Mouse (Mus musculus): ENCODE data around the gene Hhat. TPM values are rescaled to one million over a fixed set of nuclear protein-coding genes. Genes with fewer than 3 reads are reported as not detected.

Gene Hhat
- polyA plus RNA-seq, 1 experiment from 2014 or later, result 3.5 TPM

GRCm38 (mm10) chr1:192789111-192789522, 18.1 kb upstream of the Hhat start:
- Histone ChIP-seq H3K9me3 (replicated peaks; ENCODE audit: control insufficient read depth, low read length) (no peaks in the 10 kb centered on the region), H3K9ac (ENCODE audit: low read length) (no peak overlapping the region), H3K4me1 (ENCODE audit: control insufficient read depth, insufficient read depth, low read length) (peaks cover 7% of the 10 kb centered on the region; the same call in 1 of the 2 replicates), H3K27me3 (replicated peaks; ENCODE audit: control insufficient read depth, insufficient read depth, low read length) (no peaks in the 10 kb centered on the region), H3K27ac (ENCODE audit: low read depth, low read length) (no peak overlapping the region), H3K36me3 (ENCODE audit: control insufficient read depth, insufficient read depth, low read length) (no peaks in the 10 kb centered on the region), H3K4me3 (ENCODE audit: low read depth, low read length) (no peak overlapping the region), H3K4me2 (ENCODE audit: low read length) (no peak overlapping the region)
- peak; percentile 73 for DNase-seq (ENCODE audit: low spot score)
- WGBS, result 72% methylated on average over 10 of the region's 10 CpGs
- peak; percentile 59; the same call in 1 of the 2 replicates for ATAC-seq

DNA sequence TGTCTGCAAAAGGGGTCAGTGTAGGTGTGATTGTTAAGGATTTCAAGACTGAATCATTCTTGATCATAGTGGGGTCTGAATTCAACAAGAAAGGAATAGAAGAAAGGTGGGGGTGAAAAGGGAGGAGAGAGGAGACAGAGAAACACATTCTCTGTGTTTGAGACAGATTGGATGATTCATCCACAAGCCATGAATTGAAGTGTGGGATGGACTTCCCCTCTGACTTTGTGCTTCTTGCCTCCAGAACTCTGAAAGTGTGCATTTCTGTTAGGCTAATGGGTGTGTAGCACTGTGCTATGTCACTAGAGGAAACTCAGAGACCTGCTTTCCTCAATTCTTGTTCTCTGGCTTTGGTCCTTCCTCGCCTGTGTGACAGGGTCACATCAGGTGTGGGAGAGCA, 15.2 kb upstream of the Hhat start:
- ATAC-seq, result no peak
- H3K27ac ChIP-seq (ENCODE audit: low read depth, low read length), result no peak overlapping the region
- no peaks in the 10 kb centered on the region for H3K27me3 ChIP-seq (replicated peaks; ENCODE audit: control insufficient read depth, insufficient read depth, low read length)
- H3K9me3 ChIP-seq (replicated peaks; ENCODE audit: control insufficient read depth, low read length), result no peaks in the 10 kb centered on the region
- no peaks in the 10 kb centered on the region for H3K36me3 ChIP-seq (ENCODE audit: control insufficient read depth, insufficient read depth, low read length)
- no peak overlapping the region for H3K4me2 ChIP-seq (ENCODE audit: low read length)
- WGBS, result 82% methylated on average over 1 of the region's 1 CpGs
- H3K4me3 ChIP-seq (ENCODE audit: low read depth, low read length), result no peak overlapping the region
- H3K9ac ChIP-seq (ENCODE audit: low read length), result no peak overlapping the region
- DNase-seq (ENCODE audit: low spot score), result no peak
- H3K4me1 ChIP-seq (ENCODE audit: control insufficient read depth, insufficient read depth, low read length), result 0 out of 2 replicates have a peak, but pooled peaks cover 3% of the 10 kb centered on the region

DNA sequence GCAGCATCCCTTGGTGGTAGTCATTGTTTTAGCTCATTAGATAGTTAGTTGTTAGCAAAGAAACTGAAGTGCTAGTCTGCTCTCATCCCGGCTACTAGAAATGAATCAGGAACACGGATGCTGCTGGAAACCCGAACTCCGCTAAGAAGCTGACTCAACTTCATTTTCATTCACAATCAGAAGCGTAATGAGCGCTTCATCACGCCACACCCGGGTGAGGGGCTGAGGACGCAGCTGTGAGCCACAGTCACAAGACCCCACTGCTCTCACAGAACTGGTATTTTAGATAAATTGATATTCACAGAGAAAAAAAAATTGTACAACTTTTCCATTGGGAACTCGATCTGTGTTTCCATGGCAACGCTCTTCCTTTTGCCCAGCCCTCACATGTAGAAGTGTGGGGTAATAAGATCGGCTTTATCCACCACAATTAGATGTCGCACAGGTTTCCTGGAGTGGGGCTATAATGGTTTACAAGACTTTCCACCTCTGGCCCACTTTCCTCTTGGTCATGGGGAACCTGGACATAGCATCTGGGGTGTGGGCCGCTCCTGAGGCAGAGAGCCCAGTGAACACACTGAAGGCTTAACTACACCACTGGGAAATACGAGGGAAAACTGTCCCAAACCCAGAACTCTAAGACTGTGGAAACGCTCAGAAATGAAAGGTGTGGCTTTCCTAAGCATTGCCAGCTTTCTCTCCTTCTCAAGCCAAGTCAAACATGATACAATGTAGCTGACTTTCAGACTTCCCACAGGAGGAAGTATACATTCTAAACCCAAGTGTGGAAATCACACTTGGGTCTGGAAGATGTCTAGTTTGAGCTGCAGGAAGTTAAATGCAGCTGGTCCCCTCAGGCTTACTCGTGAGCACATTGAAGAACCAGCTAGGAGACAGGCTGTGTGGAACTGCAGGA, 14.3 kb upstream of the Hhat start:
- Histone ChIP-seq H3K36me3 (ENCODE audit: control insufficient read depth, insufficient read depth, low read length) (no peaks in the 10 kb centered on the region), H3K27ac (ENCODE audit: low read depth, low read length) (no peak overlapping the region), H3K4me2 (ENCODE audit: low read length) (no peak overlapping the region), H3K9me3 (replicated peaks; ENCODE audit: control insufficient read depth, low read length) (no peaks in the 10 kb centered on the region), H3K9ac (ENCODE audit: low read length) (no peak overlapping the region), H3K4me1 (ENCODE audit: control insufficient read depth, insufficient read depth, low read length) (0 out of 2 replicates have a peak, but pooled peaks cover 3% of the 10 kb centered on the region), H3K27me3 (replicated peaks; ENCODE audit: control insufficient read depth, insufficient read depth, low read length) (no peaks in the 10 kb centered on the region), H3K4me3 (ENCODE audit: low read depth, low read length) (no peak overlapping the region)
- 66% methylated on average over 17 of the region's 17 CpGs for WGBS
- peak; percentile 29; the same call in 1 of the 2 replicates for ATAC-seq
- DNase-seq (ENCODE audit: low spot score), result peak; percentile 45

- Histone ChIP-seq H3K9me3 (replicated peaks; ENCODE audit: control insufficient read depth, low read length) (no peaks in the 10 kb centered on the region), H3K36me3 (ENCODE audit: control insufficient read depth, insufficient read depth, low read length) (no peaks in the 10 kb centered on the region), H3K4me1 (ENCODE audit: control insufficient read depth, insufficient read depth, low read length) (0 out of 2 replicates have a peak, but pooled peaks cover 3% of the 10 kb centered on the region), H3K27me3 (replicated peaks; ENCODE audit: control insufficient read depth, insufficient read depth, low read length) (no peaks in the 10 kb centered on the region), H3K4me3 (ENCODE audit: low read depth, low read length) (no peak overlapping the region), H3K9ac (ENCODE audit: low read length) (no peak overlapping the region), H3K4me2 (ENCODE audit: low read length) (no peak overlapping the region), H3K27ac (ENCODE audit: low read depth, low read length) (no peak overlapping the region)
- DNase-seq (ENCODE audit: low spot score), result peak; percentile 83
- 34% methylated on average over 4 of the region's 4 CpGs for WGBS
- ATAC-seq, result peak; percentile 84
Observed at GRCm38 (mm10) chr1:192784374-192784773, 13.4 kb upstream of the Hhat start.

- Histone ChIP-seq H3K9ac (ENCODE audit: low read length) (no peak overlapping the region), H3K4me2 (ENCODE audit: low read length) (no peak overlapping the region), H3K27me3 (replicated peaks; ENCODE audit: control insufficient read depth, insufficient read depth, low read length) (no peaks in the 10 kb centered on the region), H3K36me3 (ENCODE audit: control insufficient read depth, insufficient read depth, low read length) (no peaks in the 10 kb centered on the region), H3K27ac (ENCODE audit: low read depth, low read length) (no peak overlapping the region), H3K4me3 (ENCODE audit: low read depth, low read length) (no peak overlapping the region), H3K4me1 (ENCODE audit: control insufficient read depth, insufficient read depth, low read length) (0 out of 2 replicates have a peak, but pooled peaks cover 3% of the 10 kb centered on the region), H3K9me3 (replicated peaks; ENCODE audit: control insufficient read depth, low read length) (no peaks in the 10 kb centered on the region)
- ATAC-seq (no peak), DNase-seq (ENCODE audit: low spot score) (no peak)
Observed at GRCm38 (mm10) chr1:192781256-192781655, 10.2 kb upstream of the Hhat start.

DNA sequence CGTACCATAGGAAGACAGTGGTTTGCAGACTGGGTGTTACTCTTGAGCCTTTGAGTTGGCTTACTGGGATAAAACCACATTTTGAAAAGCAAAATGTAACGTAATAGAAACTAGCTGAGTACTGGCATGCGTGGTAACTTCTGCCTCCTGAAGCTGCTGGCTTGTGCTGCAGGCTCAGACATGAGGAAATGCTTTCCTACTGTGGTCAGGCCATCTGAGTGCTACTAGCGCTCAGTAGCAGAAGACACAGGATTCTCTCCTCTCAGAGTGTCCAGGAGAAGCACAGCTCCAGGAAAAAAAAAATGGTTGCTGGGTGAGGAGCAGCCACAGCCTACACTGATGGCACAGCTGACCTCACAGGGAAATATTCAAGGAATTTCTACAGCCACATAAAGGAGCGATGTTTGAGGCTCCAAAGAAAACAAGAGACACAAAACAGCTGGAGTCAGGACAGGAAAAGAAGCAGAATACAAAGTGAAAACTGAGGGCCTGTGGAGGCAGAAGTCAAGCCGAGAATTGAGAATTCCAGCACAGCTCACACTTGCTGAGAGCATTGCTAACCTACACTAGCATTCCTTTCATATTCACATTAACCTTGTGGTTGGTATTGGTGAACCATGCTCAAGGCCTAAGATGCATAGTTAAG, 8.0 kb upstream of the Hhat start:
- no peak overlapping the region for H3K4me3 ChIP-seq (ENCODE audit: low read depth, low read length)
- no peak for ATAC-seq
- H3K27ac ChIP-seq (ENCODE audit: low read depth, low read length), result no peak overlapping the region
- no peak overlapping the region for H3K9ac ChIP-seq (ENCODE audit: low read length)
- no peaks in the 10 kb centered on the region for H3K4me1 ChIP-seq (ENCODE audit: control insufficient read depth, insufficient read depth, low read length)
- WGBS, result 63% methylated on average over 6 of the region's 6 CpGs
- no peaks in the 10 kb centered on the region for H3K9me3 ChIP-seq (replicated peaks; ENCODE audit: control insufficient read depth, low read length)
- no peak overlapping the region for H3K4me2 ChIP-seq (ENCODE audit: low read length)
- H3K27me3 ChIP-seq (replicated peaks; ENCODE audit: control insufficient read depth, insufficient read depth, low read length), result no peaks in the 10 kb centered on the region
- no peak for DNase-seq (ENCODE audit: low spot score)
- H3K36me3 ChIP-seq (ENCODE audit: control insufficient read depth, insufficient read depth, low read length), result no peaks in the 10 kb centered on the region

DNA sequence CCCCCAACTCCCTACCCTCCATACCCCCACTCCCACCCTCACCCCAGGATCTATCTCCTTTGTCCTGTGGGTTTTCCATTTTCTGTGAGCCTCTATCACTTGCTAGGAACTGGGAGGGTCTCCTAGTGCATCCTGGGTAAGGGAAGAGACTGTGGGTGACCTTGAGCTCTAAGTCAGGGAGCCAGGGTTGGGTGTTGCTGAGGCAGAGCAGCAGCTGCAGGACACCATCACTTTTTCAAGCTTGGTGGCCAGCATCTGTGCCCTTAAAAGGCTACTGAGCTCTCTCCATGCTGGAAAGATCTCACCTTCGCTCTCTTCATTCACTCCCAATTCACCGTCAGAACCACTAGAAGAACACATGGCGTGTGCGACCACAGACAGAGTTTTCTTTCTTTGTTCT, 7.2 kb upstream of the Hhat start:
- Histone ChIP-seq H3K4me3 (ENCODE audit: low read depth, low read length) (no peak overlapping the region), H3K27me3 (replicated peaks; ENCODE audit: control insufficient read depth, insufficient read depth, low read length) (no peaks in the 10 kb centered on the region), H3K9ac (ENCODE audit: low read length) (no peak overlapping the region), H3K27ac (ENCODE audit: low read depth, low read length) (no peak overlapping the region), H3K9me3 (replicated peaks; ENCODE audit: control insufficient read depth, low read length) (no peaks in the 10 kb centered on the region), H3K4me1 (ENCODE audit: control insufficient read depth, insufficient read depth, low read length) (no peaks in the 10 kb centered on the region), H3K36me3 (ENCODE audit: control insufficient read depth, insufficient read depth, low read length) (no peaks in the 10 kb centered on the region), H3K4me2 (ENCODE audit: low read length) (no peak overlapping the region)
- DNase-seq (ENCODE audit: low spot score), result no peak
- ATAC-seq, result no peak
- 96% methylated on average over 4 of the region's 4 CpGs for whole genome bisulfite sequencing

DNA sequence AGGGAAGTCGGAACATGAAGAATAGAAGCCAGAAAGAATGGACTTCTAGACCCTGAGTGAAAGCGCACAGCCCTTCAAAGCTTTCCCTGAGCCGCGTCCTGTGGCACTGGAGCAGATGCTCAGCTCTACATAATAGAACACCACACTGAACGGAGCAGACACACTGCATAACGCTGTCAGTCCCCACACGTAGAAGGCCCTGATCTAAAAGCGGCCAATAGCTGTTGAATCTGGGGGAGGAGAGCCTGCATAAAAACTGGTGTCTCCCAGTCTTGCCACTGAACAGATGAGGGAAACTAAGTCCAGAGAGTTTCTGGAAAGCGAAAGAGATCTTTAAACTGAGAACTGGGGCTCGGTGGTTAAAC, 911 bp downstream of the Hhat start:
- 7% methylated on average over 10 of the region's 10 CpGs for WGBS
- DNase-seq (ENCODE audit: low spot score), result peak; percentile 81
- Histone ChIP-seq H3K27me3 (replicated peaks; ENCODE audit: control insufficient read depth, insufficient read depth, low read length) (no peaks in the 10 kb centered on the region), H3K4me2 (ENCODE audit: low read length) (peak overlapping the region; percentile 99), H3K4me1 (ENCODE audit: control insufficient read depth, insufficient read depth, low read length) (peaks cover 8% of the 10 kb centered on the region), H3K27ac (ENCODE audit: low read depth, low read length) (peak overlapping the region; percentile 84), H3K36me3 (ENCODE audit: control insufficient read depth, insufficient read depth, low read length) (no peaks in the 10 kb centered on the region), H3K9me3 (replicated peaks; ENCODE audit: control insufficient read depth, low read length) (no peaks in the 10 kb centered on the region), H3K9ac (ENCODE audit: low read length) (peak overlapping the region; percentile 97), H3K4me3 (ENCODE audit: low read depth, low read length) (peak overlapping the region; percentile 63)
- ATAC-seq, result peak; percentile 93

- no peak for ATAC-seq
- Histone ChIP-seq H3K36me3 (ENCODE audit: control insufficient read depth, insufficient read depth, low read length) (no peaks in the 10 kb centered on the region), H3K27ac (ENCODE audit: low read depth, low read length) (no peak overlapping the region), H3K9ac (ENCODE audit: low read length) (no peak overlapping the region), H3K27me3 (replicated peaks; ENCODE audit: control insufficient read depth, insufficient read depth, low read length) (no peaks in the 10 kb centered on the region), H3K4me2 (ENCODE audit: low read length) (no peak overlapping the region), H3K4me3 (ENCODE audit: low read depth, low read length) (no peak overlapping the region), H3K9me3 (replicated peaks; ENCODE audit: control insufficient read depth, low read length) (no peaks in the 10 kb centered on the region), H3K4me1 (ENCODE audit: control insufficient read depth, insufficient read depth, low read length) (peaks cover 5% of the 10 kb centered on the region)
- WGBS, result 46% methylated on average over 4 of the region's 4 CpGs
- no peak for DNase-seq (ENCODE audit: low spot score)
Observed at GRCm38 (mm10) chr1:192765531-192765930, 5.5 kb downstream of the Hhat start.

All from forebrain, embryonic 14.5 days (tissue).